Mouse (Mus musculus) spleen, adult 2 months (tissue): Measurements from ENCODE around the gene Cadm1. TPM values are rescaled to one million over a fixed set of nuclear protein-coding genes. Genes with fewer than 3 reads are reported as not detected.

ENCODE experiments used
- DNase-seq, 2 experiments: peaks; one replicate each; pipeline versions ENCODE4 v3.0.0 to v3.0.0-alpha.2; 2012 to 2021; ENCODE audit warnings: low spot score in 2 of 2, low read depth in 1 of 2
- H3K27ac ChIP-seq: fragments of 200-500 bp; 2 replicates; pipeline ENCODE4 v1.5.1; 2012; ENCODE audit warnings: low read length, inconsistent platforms; ENCODE audit not compliant: insufficient read depth
- H3K27me3 ChIP-seq: fragments of 200-500 bp; 2 replicates; pipeline ENCODE4 v1.6.1; 2012; ENCODE audit warnings: mild to moderate bottlenecking, moderate library complexity, low read length, inconsistent platforms; ENCODE audit not compliant: control insufficient read depth, insufficient read depth
- H3K36me3 ChIP-seq: fragments of 200-500 bp; 2 replicates; pipeline ENCODE4 v1.6.1; 2012; ENCODE audit warnings: mild to moderate bottlenecking, low read length, inconsistent platforms; ENCODE audit not compliant: control insufficient read depth, insufficient read depth
- H3K4me1 ChIP-seq: fragments of 200-500 bp; 2 replicates; pipeline ENCODE4 v1.6.1; 2011; ENCODE audit warnings: inconsistent platforms; ENCODE audit not compliant: control insufficient read depth, insufficient read depth, insufficient read length
- H3K4me3 ChIP-seq: fragments of 200-500 bp; 2 replicates; pipeline ENCODE4 v1.5.1; 2011; ENCODE audit warnings: mild to moderate bottlenecking, inconsistent platforms; ENCODE audit not compliant: insufficient read depth, insufficient read length; ENCODE audit errors: extremely low read depth
- CTCF ChIP-seq: fragments of 200-500 bp; IDR thresholded peaks from 2 replicates; pipeline ENCODE4 v1.5.1; 2011; ENCODE audit warnings: mild to moderate bottlenecking, inconsistent platforms; ENCODE audit not compliant: insufficient read depth, insufficient read length, insufficient replicate concordance; ENCODE audit errors: extremely low read depth
- POLR2A ChIP-seq: fragments of 200-500 bp; IDR thresholded peaks from 2 replicates; pipeline ENCODE4 v1.6.1; 2011; ENCODE audit warnings: low read depth, low read length, inconsistent platforms
- WGBS: fragments of 180-500 bp; shearing (Covaris S2); methylation state at CpG from one replicate; pipeline ENCODE4 v1.1.7; 2018; 5-methylcytosine and 5-hydroxymethylcytosine counted together
- polyA plus RNA-seq: library from polyadenylated mRNA; depleted of rRNA; stranded (reverse); fragments of >200 nt; gene quantifications from 2 replicates; pipeline ENCODE4 v1.2.3, GENCODE M21; 2012; rRNA removed

Gene Cadm1
- polyA plus RNA-seq, result 11.3 and 13.0 TPM in 2 replicates

DNA sequence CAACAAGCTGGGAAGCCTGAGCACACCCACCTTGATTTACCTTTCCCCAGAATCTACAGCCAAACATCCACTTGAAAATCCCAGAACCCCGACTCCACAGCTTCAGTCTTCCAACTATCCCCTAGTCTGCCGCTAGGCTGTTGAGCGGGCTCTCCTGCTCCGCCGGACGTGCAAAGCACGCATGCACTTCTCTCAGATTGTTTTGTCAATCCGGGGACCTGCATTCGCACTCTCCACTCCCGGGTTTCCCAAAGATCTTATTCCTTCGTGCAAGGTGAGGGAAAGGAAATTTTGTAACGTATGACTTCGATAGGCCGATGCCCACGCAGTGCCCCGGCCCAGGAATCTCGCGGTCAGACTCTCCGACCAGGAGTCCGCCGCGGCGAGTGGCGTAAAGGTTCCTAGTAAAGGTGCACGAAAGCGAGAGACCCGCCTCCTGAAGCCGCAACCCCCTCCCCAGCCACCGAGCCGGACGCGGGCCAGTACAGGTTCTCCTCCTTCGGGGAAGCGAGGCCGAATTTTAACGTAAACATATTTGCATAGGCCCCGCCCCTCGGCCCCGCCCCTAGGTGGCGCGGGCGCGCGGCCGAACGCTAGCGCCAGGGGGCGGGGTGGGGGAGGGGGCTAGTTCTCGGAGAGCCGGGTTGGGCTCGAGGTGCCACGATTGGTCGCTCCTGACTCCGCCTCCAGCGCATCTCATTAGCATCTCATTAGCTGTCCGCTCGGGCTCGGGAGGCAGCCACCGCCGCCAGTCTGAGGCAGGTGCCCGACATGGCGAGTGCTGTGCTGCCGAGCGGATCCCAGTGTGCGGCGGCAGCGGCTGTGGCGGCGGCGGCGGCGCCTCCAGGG is at the start of gene Cadm1:
Cadm1 (plus strand) TSS at position 572 of the 849 bp plus-strand sequence.
- peak within 1 kb of the TSS; percentile 36 for H3K27ac ChIP-seq
- 2% methylated on average over 64 of the region's 72 CpGs for WGBS
- DNase-seq, result peak; percentile 4 to 36
- H3K4me3 ChIP-seq, result peak within 1 kb of the TSS; percentile 46
- H3K36me3 ChIP-seq, result no peaks in the 10 kb centered on the region
- H3K27me3 ChIP-seq, result peaks cover 29% of the 10 kb centered on the region
- H3K4me1 ChIP-seq, result peaks cover 4% of the 10 kb centered on the region; the same call in 1 of the 2 replicates
- TF ChIP-seq POLR2A, result no peak
- no peak for TF ChIP-seq CTCF

GRCm38 (mm10) chr9:47484506-47484905 is 45.5 kb upstream of the Cadm1 start:
- Histone ChIP-seq H3K4me3 (no peak overlapping the region), H3K36me3 (no peaks in the 10 kb centered on the region), H3K4me1 (no peaks in the 10 kb centered on the region), H3K27ac (no peak overlapping the region), H3K27me3 (no peaks in the 10 kb centered on the region)
- DNase-seq, result no peak
- WGBS, result 87% methylated on average over 5 of the region's 5 CpGs
- TF ChIP-seq CTCF, result no peak
- TF ChIP-seq POLR2A, result no peak

GRCm38 (mm10) chr9:47485186-47485585 is 44.8 kb upstream of the Cadm1 start:
- DNase-seq, result no peak
- no peaks in the 10 kb centered on the region for H3K36me3 ChIP-seq
- H3K27ac ChIP-seq, result no peak overlapping the region
- H3K4me3 ChIP-seq, result no peak overlapping the region
- WGBS, result 89% methylated on average over 4 of the region's 4 CpGs
- H3K4me1 ChIP-seq, result no peaks in the 10 kb centered on the region
- no peak for TF ChIP-seq POLR2A
- TF ChIP-seq CTCF, result no peak
- no peaks in the 10 kb centered on the region for H3K27me3 ChIP-seq

DNA sequence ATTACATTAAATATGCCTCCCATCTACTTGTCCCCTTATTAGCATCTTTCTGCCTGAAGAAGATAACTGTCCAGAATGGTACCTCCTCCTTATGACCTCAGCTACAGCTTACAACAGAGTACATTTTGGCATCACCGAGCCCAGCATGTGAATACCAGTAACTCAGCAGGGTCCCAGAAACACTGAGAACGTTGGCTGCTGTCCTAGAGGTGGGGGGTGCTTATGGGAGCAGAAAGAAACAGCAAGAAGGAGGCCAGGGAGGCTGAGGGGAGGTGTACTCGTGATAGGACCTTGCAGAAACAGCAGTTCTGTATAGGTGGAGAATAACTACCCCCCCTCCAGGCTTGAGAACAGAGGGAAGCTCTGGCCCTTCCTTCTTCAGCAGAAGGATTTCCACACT is 30.2 kb upstream of the Cadm1 start:
- 42% methylated on average over 3 of the region's 3 CpGs for WGBS
- no peaks in the 10 kb centered on the region for H3K4me1 ChIP-seq
- no peak overlapping the region for H3K27ac ChIP-seq
- no peak overlapping the region for H3K4me3 ChIP-seq
- no peaks in the 10 kb centered on the region for H3K36me3 ChIP-seq
- DNase-seq, result no peak
- H3K27me3 ChIP-seq, result no peaks in the 10 kb centered on the region
- TF ChIP-seq CTCF (no peak), POLR2A (no peak)

DNA sequence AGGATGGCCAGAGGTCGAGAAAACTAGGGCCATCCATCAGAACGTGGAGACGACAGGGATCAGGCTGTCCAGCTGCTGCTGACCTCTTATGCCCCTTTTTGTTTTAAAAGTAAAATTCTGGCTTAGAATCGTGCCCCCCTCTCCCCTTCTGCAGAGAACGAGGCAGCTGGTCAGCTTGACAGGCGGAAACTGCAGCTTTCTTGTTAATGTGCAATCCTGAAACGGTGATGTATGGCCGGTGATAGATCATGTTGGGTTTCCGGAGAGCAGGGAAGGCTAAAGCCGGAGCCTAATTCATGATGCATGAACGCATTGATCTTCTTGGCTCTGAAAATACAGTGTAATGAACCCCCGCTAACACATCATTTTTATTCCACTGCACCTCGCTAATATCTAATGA is 24.0 kb upstream of the Cadm1 start:
- H3K4me3 ChIP-seq, result no peak overlapping the region

DNA sequence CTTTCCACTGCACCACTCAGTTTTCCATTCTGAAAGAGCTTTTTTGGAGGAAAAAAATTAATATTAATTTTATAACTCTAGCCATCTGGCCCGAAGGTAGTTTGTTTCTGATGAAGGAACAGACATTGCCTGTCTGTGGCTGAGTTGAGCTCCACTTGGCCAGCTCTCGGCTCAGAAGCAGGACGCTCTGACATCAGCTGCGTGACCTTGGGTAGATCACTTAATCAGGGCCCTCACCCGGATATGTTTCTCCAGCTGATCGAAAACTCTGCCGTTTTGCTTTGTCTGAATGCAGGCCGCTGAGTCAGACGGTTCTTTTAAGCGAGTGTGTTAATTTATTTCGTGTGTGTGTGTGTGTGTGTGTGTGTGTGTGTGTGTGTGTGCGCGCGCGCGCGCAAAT is 23.1 kb upstream of the Cadm1 start:
- H3K27me3 ChIP-seq, result no peaks in the 10 kb centered on the region
- no peak for DNase-seq
- H3K4me3 ChIP-seq, result no peak overlapping the region
- no peaks in the 10 kb centered on the region for H3K4me1 ChIP-seq
- 93% methylated on average over 17 of the region's 17 CpGs for WGBS
- no peak for TF ChIP-seq POLR2A
- no peak for TF ChIP-seq CTCF
- H3K36me3 ChIP-seq, result no peaks in the 10 kb centered on the region
- H3K27ac ChIP-seq, result no peak overlapping the region

More for the DNA sequence above, 24.0 kb upstream of the Cadm1 start:
- DNase-seq, result no peak
- Histone ChIP-seq H3K36me3 (no peaks in the 10 kb centered on the region), H3K27me3 (no peaks in the 10 kb centered on the region), H3K4me1 (no peaks in the 10 kb centered on the region), H3K27ac (no peak overlapping the region)
- WGBS, result 75% methylated on average over 13 of the region's 13 CpGs
- TF ChIP-seq CTCF (no peak), POLR2A (no peak)

DNA sequence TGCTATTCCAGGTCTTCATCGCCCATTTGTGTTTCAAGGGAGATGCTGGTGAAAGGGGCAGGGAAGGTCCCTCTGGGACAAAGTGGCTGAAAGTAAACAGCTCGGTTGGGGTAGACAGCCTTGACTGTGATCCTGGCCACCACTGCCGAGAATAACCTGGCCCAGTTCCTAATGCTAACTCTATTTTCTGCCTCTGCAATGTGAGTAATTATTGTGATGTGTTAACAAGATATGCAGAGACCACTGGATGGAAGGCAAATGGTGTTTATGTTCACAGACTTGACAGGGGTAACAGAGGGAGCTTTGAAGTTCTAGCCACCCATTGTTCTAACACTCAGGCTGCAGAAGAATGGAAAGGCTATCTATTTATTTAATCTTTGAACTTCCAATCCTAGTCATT is 21.9 kb upstream of the Cadm1 start:
- H3K27ac ChIP-seq, result no peak overlapping the region
- no peak for DNase-seq
- no peak overlapping the region for H3K4me3 ChIP-seq
- no peak for TF ChIP-seq CTCF
- no peak for TF ChIP-seq POLR2A
- no peaks in the 10 kb centered on the region for H3K36me3 ChIP-seq
- WGBS, result 59% methylated on average over 3 of the region's 3 CpGs
- no peaks in the 10 kb centered on the region for H3K4me1 ChIP-seq
- no peaks in the 10 kb centered on the region for H3K27me3 ChIP-seq
